Comparison of ENCODE assay signal across 14 mouse cellular contexts in the genomic region with DNA sequence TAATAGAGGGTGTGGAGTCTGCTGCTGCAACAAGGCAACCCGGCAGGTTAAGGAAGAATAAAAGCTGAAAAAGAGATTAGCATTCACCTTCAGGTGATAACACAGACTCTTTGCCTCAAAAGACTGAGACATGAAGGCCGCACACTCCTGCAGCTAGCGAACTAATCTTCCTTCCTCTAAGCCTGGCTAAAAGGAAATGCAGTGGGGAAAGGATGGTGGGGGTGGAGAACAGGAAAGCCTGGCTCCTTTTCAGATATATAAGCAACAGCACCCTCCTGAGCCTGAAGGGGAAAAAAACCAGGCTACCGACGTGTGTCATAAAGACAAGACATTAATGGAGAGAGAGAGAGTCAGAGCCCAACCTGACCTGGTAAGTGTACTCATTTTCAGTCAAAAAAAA.
A peak's percentile ranks its signal among the peaks of the same experiment; 100 is the strongest.
DNase-seq lines count a peak whose midpoint lies in the region; ATAC-seq and TF ChIP-seq lines count a peak whose summit lies in the region.
"Had no signal": no experiment of that assay in that cellular context is flagged by ENCODE, and none has a peak within 500 bp of the region (broad histone marks: within the 10 kb centered on the region; RNA-seq: fewer than 3 reads in every experiment).

No protein-coding gene starts in this region.

- no peak for TF ChIP-seq EP300 in heart, postnatal 0 days (IDR thresholded peaks at IDR 0.05; ENCODE audit: low read depth)

- H3K27me3 ChIP-seq in heart, postnatal 0 days (ENCODE audit: control insufficient read depth, insufficient read depth, low read length) = no peaks in the 10 kb centered on the region
- H3K27me3 ChIP-seq in stomach, embryonic 14.5 days (ENCODE audit: control insufficient read depth, insufficient read depth, low read length) = no peaks in the 10 kb centered on the region
- H3K27me3 ChIP-seq: Patski had no signal

- no peaks in the 10 kb centered on the region for H3K36me3 ChIP-seq in heart, postnatal 0 days (replicated peaks; ENCODE audit: control insufficient read depth, insufficient read depth, low read length)
- no peaks in the 10 kb centered on the region for H3K36me3 ChIP-seq in stomach, embryonic 14.5 days (ENCODE audit: control insufficient read depth, insufficient read depth, low read length)

- no peak overlapping the region for H3K4me2 ChIP-seq in heart, postnatal 0 days (ENCODE audit: low read depth, low read length)
- no peak overlapping the region for H3K4me2 ChIP-seq in stomach, embryonic 14.5 days (replicated peaks; ENCODE audit: low read depth, low read length)

- H3K4me1 ChIP-seq in heart, postnatal 0 days (ENCODE audit: control insufficient read depth, insufficient read depth) = no peaks in the 10 kb centered on the region
- H3K4me1 ChIP-seq in stomach, embryonic 14.5 days (ENCODE audit: control insufficient read depth, insufficient read depth, low read length) = no peaks in the 10 kb centered on the region

- 39% methylated on average over 5 of the region's 5 CpGs for WGBS in heart, postnatal 0 days
- 29% methylated on average over 5 of the region's 5 CpGs for WGBS in stomach, embryonic 14.5 days

- no peak overlapping the region for H3K27ac ChIP-seq in heart, postnatal 0 days (ENCODE audit: low read depth)
- no peak overlapping the region for H3K27ac ChIP-seq in stomach, embryonic 14.5 days (ENCODE audit: low read length)

- ATAC-seq in heart, postnatal 0 days (ENCODE audit: insufficient read depth, low read depth) = no peak
- ATAC-seq in stomach, embryonic 14.5 days (ENCODE audit: insufficient number of reproducible peaks, insufficient read depth, low FRiP score, low read depth) = peak; percentile 74
- ATAC-seq: CD4-positive, CD25-positive, alpha-beta regulatory T cell, adult 4 months; Patski had no signal

- H3K9ac ChIP-seq in heart, postnatal 0 days (replicated peaks; ENCODE audit: low read depth, low read length) = no peak overlapping the region
- H3K9ac ChIP-seq in stomach, embryonic 14.5 days (replicated peaks; ENCODE audit: low read depth, low read length) = no peak overlapping the region

- 0 out of 2 replicates have a peak, but pooled peaks cover under 1% of the 10 kb centered on the region for H3K9me3 ChIP-seq in heart, postnatal 0 days (replicated peaks; ENCODE audit: control insufficient read depth, low read length)
- no peaks in the 10 kb centered on the region for H3K9me3 ChIP-seq in stomach, embryonic 14.5 days (ENCODE audit: control insufficient read depth, low read depth, low read length)

- peak; percentile 16 for DNase-seq in heart, postnatal 0 days (ENCODE audit: low spot score)
- no peak for DNase-seq in heart, postnatal 25 days (ENCODE audit: low spot score)
- DNase-seq in lung, postnatal 10 days = peak; percentile 7
- no peak for DNase-seq in lung, postnatal 36 days
- peak; percentile 21 for DNase-seq in R1 (ENCODE audit: low read depth, low spot score)
- DNase-seq in adrenal gland, postnatal 14 days = no peak
- DNase-seq: adrenal gland, adult 8-10 months; heart, adult 18-20 months; kidney, adult 9 months; layer of hippocampus, adult 9-11 months had no signal

- TF ChIP-seq CTCF in heart, postnatal 0 days (IDR thresholded peaks at IDR 0.05; ENCODE audit: low read depth) = no peak

- H3K4me3 ChIP-seq in heart, postnatal 0 days (ENCODE audit: low read depth, low read length) = no peak overlapping the region
- no peak overlapping the region for H3K4me3 ChIP-seq in stomach, embryonic 14.5 days (ENCODE audit: low read depth, low read length)
- H3K4me3 ChIP-seq: myocyte had no signal

- intact Hi-C loops in heart, postnatal 25 days (cut with DNase I) = no loop called here

Comparison
In these comparisons a context has a peak if more than half of its experiments do, and no peak if none do; other contexts are left out.
1. DNase-seq: peak in heart, postnatal 0 days (single experiment), lung, postnatal 10 days (single experiment) and R1 (single experiment); none in heart, postnatal 25 days (single experiment), lung, postnatal 36 days (single experiment) and adrenal gland, postnatal 14 days (single experiment).